Mouse (Mus musculus): Measurements from ENCODE around the gene Oas1a.

- TF ChIP-seq CTCF (conservative IDR thresholded peaks at IDR 0.05; ENCODE audit: low read length) (no peak), POU5F1 (IDR thresholded peaks at IDR 0.05; ENCODE audit: borderline replicate concordance, low read length) (no peak)
These were observed 60.3 kb downstream of the Oas1a start, which contains the start of gene Oas1f for GRCm38 (mm10) chr5:120847067-120847466.

Measured in E14TG2a.4 (cell line).